Mouse (Mus musculus) cortical plate, adult 2 months (tissue): Measurements from ENCODE around the gene Krtap3-1.
"Not testable (repeated sequence)": the region's sequence is repeated elsewhere in the genome, so short reads cannot be mapped to it uniquely, and the experiment has no call there.

Experiments
- CTCF ChIP-seq: fragments of 200-500 bp; IDR thresholded peaks from 2 replicates; pipeline ENCODE4 v1.5.1; 2011; ENCODE audit warnings: mild to moderate bottlenecking, control low read depth, low read length; ENCODE audit not compliant: insufficient read depth; ENCODE audit errors: extremely low read depth
- POLR2A ChIP-seq: fragments of 200-500 bp; IDR thresholded peaks from 2 replicates; pipeline ENCODE4 v1.6.1; 2011; ENCODE audit warnings: mild to moderate bottlenecking, low read length, control low read depth; ENCODE audit not compliant: insufficient read depth; ENCODE audit errors: extremely low read depth

DNA sequence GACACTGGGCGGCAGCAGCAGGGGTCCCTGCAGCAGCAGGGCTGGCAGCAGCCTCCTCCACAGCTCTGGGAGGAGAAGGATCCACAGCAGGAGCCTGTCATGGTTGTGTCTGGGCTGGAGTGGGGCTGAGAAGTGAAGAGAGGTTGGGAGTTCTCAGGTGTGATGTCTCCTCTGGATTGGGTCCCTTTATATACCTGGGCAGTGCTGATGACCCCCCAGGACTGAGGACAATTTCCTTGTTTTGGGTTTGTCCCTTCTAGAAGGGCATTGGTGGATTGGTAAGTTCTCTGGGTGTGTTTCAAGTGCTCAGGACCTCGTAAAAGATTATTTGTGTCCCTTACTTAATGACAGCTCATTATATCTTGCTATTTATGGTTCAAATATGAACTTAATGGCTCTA is 43.7 kb upstream of the Krtap3-1 start, which contains the start of gene Gm11937:
- TF ChIP-seq CTCF, POLR2A: not testable (repeated sequence)
